Mouse (Mus musculus) regulatory T cell (primary cell): ENCODE data around the gene Tmsb15a.
"Not testable (repeated sequence)": the region's sequence is repeated elsewhere in the genome, so short reads cannot be mapped to it uniquely, and the experiment has no call there.

ENCODE experiments used
- in situ Hi-C: fragments of 300-600 bp; cut with MboI, MseI; formaldehyde crosslinking; loops from one replicate; pipeline ENCODE4 v1.15.1; 2025; ENCODE audit warnings: high pct_unique_total_duplicates

Tmsb15a gene

GRCm38 (mm10) chrX:135725161-135725560 is at the start of gene Tmsb15a:
Gene Tmsb15a, minus strand, starts transcription at chrX:135725261.
- in situ Hi-C loops: loop anchor here (10.0 kb wide), 1 partner anchor 120 kb away; no protein-coding TSS in a partner anchor

GRCm38 (mm10) chrX:135768565-135768964 is 43.5 kb upstream of the Tmsb15a start:
- in situ Hi-C loops: no loop called here

GRCm38 (mm10) chrX:135768043-135768548 is 43.0 kb upstream of the Tmsb15a start:
- in situ Hi-C loops: no loop called here

- in situ Hi-C loops: no loop called here
These were observed 36.6 kb upstream of the Tmsb15a start for GRCm38 (mm10) chrX:135761707-135762106.

- in situ Hi-C loops: no loop called here
These were observed 27.8 kb upstream of the Tmsb15a start for GRCm38 (mm10) chrX:135752832-135753231.

GRCm38 (mm10) chrX:135745376-135745775 is 20.3 kb upstream of the Tmsb15a start:
- in situ Hi-C loops: not testable (repeated sequence)

GRCm38 (mm10) chrX:135743056-135743355 is 17.9 kb upstream of the Tmsb15a start:
- in situ Hi-C loops: no loop called here

GRCm38 (mm10) chrX:135742304-135743055 is 17.4 kb upstream of the Tmsb15a start, which contains the start of the genes Armcx5 and Gprasp1:
Gene Armcx5, plus strand, starts transcription at chrX:135742733.
Gene Gprasp1, plus strand, starts transcription at chrX:135742733.
- in situ Hi-C loops: no loop called here

- in situ Hi-C loops: no loop called here
These were observed 13.9 kb upstream of the Tmsb15a start for GRCm38 (mm10) chrX:135738730-135739520.

- in situ Hi-C loops: no loop called here
These were observed 12.2 kb downstream of the Tmsb15a start for GRCm38 (mm10) chrX:135712845-135713244.

GRCm38 (mm10) chrX:135704349-135704748 is 20.7 kb downstream of the Tmsb15a start:
- in situ Hi-C loops: no loop called here

GRCm38 (mm10) chrX:135703111-135703510 is 21.9 kb downstream of the Tmsb15a start:
- in situ Hi-C loops: no loop called here

GRCm38 (mm10) chrX:135693633-135694032 is 31.4 kb downstream of the Tmsb15a start, which contains the start of gene Tcp11x2:
Gene Tcp11x2, minus strand, starts transcription at chrX:135693790.
- in situ Hi-C loops: no loop called here

- in situ Hi-C loops: no loop called here
These were observed 37.3 kb downstream of the Tmsb15a start for GRCm38 (mm10) chrX:135687802-135688201.

GRCm38 (mm10) chrX:135681858-135682257 is 43.2 kb downstream of the Tmsb15a start:
- in situ Hi-C loops: no loop called here
